Mouse (Mus musculus): ENCODE results near the gene Megf11.

DNA sequence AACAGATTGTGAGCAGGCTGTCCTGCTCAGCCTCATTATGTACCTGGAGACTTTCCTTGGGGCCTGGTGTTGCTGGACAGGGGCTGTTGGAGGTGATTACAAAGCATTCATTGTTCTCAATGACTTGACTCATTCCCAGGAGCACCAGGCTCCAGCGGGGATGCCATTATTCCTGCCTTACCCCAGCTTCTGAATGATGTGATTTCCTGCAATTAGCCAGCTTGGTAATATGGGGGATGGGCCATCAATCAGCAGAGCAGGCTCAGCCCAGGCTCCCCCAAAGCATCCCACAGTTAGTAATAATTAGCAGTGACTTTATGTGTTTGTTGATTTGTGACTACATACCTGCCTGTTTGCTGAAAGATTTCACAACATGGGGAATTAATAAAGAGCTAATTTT lies 279.2 kb downstream of the Megf11 start:
- no peak for TF ChIP-seq GATA1 (IDR thresholded peaks at IDR 0.05; ENCODE audit: borderline replicate concordance, low read length)
- TF ChIP-seq FLI1 (IDR thresholded peaks at IDR 0.05; ENCODE audit: low read length): no peak

Data from megakaryocyte, embryonic 14.5 days (primary cell).